Mouse (Mus musculus): ENCODE results near the gene Gys1.

DNA sequence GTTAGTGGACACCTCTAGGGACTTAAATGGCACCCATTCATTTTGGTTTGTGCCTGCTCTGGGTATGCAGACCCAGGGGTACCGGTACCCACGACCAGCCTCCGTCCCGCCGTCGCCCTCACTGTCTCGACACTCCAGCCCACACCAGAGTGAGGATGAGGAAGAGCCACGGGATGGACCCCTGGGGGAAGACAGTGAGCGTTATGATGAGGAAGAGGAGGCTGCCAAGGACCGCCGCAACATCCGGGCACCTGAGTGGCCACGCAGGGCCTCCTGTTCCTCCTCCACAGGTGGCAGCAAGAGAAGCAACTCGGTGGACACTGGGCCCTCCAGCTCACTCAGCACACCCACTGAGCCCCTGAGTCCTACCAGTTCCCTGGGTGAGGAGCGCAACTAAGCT is 20.3 kb downstream of the Gys1 start:
- TF ChIP-seq CTCF (IDR thresholded peaks at IDR 0.05; ENCODE audit: extremely low read depth, insufficient read depth, insufficient read length, insufficient replicate concordance) (no peak), POLR2A (IDR thresholded peaks at IDR 0.05; ENCODE audit: low read depth, low read length) (no peak)
